Mouse (Mus musculus): ENCODE results near the gene Pkdcc.

Gene Pkdcc

DNA sequence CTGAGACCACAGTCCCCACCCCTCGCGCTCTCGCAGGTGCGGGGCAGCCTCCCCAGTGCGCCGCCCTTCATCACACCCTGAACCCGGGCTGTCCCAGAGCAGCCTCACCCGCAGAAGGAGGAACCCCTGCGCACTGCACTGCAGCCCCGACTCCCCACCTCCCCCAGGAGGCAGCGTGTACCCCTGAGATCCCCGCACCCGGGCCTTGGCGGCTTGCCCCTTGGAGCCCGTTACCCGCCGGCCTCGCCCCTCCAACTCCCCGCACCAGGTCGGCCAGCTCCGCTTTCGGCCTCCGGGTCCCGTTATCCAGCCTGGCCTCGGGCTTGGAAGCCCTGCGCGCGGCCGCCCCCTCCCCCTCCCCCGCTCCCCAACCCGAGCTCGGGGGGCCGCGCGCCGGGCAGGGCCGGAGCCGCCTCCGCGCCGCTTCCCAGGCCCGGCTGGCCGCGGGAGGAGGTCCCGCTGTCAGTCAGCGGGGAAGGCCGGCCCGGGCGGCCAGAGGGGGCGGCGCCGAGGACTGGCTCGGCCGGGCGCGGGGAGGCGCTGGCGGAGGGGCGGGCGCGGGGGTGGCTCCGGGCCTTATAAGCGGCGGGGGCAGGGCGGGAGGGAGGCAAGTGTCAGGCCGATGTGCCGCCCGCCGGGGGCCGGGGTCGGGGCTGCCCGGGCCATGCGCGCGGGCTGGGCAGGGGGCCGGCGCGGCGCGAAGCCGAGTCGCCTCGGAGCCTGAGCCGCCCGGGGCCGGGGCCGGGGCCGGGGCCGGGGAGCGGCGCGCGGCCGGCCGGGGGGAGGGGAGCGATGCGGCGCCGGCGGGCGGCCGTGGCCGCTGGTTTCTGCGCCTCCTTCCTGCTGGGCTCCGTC is at the start of gene Pkdcc:
Gene Pkdcc, plus strand, starts transcription at position 619 of the 855 bp plus-strand sequence.
- no peak for DNase-seq (ENCODE audit: low spot score)

DNA sequence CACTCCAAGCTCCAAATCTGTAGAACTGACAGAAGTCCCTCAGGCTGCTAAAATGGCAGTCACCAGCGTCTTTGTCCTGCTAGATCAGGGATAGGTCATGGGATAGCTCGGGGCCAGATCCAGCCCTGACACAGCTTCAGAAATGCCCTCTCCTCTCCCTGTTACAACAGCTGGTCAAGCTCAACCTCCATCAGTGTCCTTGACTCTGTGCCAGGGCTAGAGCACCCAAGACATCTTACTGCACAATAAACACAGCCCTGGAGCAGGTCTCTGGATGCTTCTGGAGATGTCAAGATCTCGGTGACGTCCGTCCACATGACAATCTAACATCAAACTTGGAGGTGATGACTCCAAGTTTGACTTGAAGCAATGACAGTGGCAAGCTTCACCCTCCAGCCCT is 48.9 kb upstream of the Pkdcc start:
- no peak for DNase-seq (ENCODE audit: low spot score)

- DNase-seq (ENCODE audit: low spot score) = no peak
Measured at GRCm38 (mm10) chr17:83176146-83176545, 38.9 kb upstream of the Pkdcc start.

GRCm38 (mm10) chr17:83178483-83179150 is 36.5 kb upstream of the Pkdcc start:
- no peak for DNase-seq (ENCODE audit: low spot score)

- no peak for DNase-seq (ENCODE audit: low spot score)
Measured at GRCm38 (mm10) chr17:83179151-83179531, 36.0 kb upstream of the Pkdcc start.

- no peak for DNase-seq (ENCODE audit: low spot score)
Measured at GRCm38 (mm10) chr17:83179569-83179968, 35.5 kb upstream of the Pkdcc start.

GRCm38 (mm10) chr17:83181086-83181485 is 34.0 kb upstream of the Pkdcc start:
- no peak for DNase-seq (ENCODE audit: low spot score)

DNA sequence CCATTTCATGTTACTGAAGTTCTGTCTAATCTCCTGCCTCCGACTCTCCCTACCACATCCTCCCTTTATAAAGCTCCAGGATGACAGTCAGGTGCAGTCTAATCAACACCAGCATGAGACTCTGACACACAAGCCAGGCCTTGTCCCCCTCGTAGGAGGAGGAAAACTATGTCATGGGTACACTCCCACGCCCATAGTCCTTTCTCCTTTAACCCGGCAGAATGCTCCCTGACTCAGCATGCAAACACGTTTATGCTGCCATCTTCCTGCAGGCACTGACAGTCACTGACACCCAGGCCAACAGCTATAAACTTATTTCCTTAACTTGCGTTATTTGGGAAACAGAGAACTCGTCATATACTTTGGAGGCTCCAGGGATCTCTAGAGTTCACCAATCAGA is 33.5 kb upstream of the Pkdcc start:
- DNase-seq (ENCODE audit: low spot score) = no peak

DNA sequence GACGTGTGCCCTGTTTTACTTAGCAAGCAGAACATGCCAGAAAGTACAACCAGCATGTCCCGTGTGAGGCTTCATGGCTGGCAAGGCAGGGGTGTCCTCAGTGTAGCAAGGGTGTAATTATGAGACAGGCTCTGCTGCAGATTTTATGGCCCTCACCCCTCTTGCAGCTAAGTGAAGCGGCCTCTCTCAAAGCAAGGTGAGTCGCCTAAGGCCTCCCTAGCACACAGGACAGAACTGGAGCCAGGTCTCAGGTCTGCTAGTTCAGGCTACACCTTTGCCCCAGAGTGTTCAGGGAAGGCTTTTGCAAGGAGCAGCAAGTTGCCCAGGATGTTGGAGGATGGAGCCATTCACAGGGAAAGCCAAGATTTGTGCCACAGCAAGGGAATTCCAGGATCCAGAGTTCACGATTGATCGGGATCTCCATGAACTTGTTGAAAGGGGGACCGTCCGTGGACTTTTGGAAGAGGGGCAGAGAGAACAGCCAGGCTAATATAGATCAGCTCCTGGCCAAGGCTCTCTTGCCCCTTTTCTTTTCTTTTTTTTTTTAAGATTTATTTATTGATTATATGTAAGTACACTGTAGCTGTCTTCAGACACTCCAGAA is 32.9 kb upstream of the Pkdcc start:
- no peak for DNase-seq (ENCODE audit: low spot score)

GRCm38 (mm10) chr17:83182780-83183179 is 32.3 kb upstream of the Pkdcc start:
- DNase-seq (ENCODE audit: low spot score) = no peak

GRCm38 (mm10) chr17:83187751-83188565 is 27.1 kb upstream of the Pkdcc start:
- no peak for DNase-seq (ENCODE audit: low spot score)

GRCm38 (mm10) chr17:83190810-83191209 is 24.3 kb upstream of the Pkdcc start:
- DNase-seq (ENCODE audit: low spot score) = no peak

GRCm38 (mm10) chr17:83194491-83194890 is 20.6 kb upstream of the Pkdcc start:
- DNase-seq (ENCODE audit: low spot score) = no peak

GRCm38 (mm10) chr17:83197361-83197923 is 17.6 kb upstream of the Pkdcc start:
- DNase-seq (ENCODE audit: low spot score) = no peak

- no peak for DNase-seq (ENCODE audit: low spot score)
Measured at GRCm38 (mm10) chr17:83200469-83200868, 14.6 kb upstream of the Pkdcc start.

DNA sequence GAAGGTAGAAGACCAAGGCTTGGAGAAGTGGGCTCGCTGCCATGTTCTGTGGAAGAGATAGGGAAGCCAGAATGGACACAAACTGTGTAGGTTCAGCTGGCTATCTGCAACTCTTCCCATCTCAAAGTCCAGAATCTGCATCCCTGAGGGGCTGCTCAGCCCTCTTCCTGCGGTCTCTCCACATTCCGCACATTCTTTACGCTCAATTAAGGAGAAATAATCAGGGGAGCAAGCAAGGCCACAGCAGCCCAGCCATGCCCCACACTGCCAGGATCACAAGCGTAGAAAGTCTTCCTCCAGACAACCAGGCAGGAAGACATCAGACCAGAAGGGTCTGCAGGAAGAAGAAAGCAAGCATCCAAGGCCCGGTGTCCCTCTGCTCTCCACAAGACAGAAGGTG is 13.8 kb upstream of the Pkdcc start:
- DNase-seq (ENCODE audit: low spot score) = no peak

DNA sequence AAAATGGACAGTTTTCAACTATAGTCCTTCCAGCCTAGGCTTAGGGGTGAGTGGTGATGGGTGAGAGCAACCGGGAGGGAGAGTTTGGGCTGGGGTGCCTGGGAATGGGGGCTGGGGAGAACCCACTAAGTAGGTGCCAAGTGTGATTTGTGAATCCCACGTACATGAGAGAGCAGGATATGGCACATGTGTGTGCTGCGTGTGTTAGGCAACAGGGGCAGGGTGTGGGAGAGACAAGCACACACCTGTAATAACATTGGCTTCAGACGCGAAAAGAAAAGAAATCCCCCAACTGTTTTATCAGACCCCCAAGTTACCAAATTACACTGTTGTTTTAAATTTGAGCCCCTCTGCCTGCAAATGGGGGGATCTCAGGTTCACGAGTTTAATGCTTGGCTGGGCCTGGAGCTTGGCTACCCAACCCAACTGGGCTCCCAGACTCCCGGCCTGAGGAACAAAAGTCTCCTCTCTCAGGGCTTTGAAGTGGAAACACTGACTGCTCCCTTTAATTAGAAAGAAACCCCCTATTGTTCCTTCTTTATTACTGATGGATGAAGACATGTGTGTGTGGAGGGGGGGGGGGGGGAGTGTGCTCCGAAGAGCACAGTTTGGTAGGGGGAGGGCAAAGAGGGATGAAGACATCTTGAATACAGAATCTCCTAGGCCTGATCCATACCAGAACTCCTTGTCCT is 11.3 kb upstream of the Pkdcc start:
- DNase-seq (ENCODE audit: low spot score) = no peak

DNA sequence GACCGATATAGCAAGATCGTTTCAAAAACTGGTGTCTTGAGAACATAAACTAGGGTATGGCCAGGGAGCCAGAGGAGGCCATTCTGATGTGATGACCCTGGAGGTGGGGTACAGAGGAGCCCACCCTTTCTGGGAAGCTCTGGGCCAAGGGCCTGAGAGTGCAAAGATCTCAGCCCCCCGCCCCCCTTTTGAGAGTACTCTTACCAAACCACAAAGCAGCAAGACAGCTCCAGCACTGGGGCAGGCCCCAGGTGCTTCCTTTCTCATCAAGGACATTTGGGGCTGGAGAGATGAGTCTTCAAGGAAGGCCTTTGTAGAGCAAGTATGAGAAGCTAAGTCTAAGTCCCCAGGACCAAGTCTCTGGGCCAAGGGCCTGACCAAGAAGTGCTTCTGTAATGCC is 7.8 kb upstream of the Pkdcc start:
- DNase-seq (ENCODE audit: low spot score) = no peak

GRCm38 (mm10) chr17:83208455-83208854 is 6.6 kb upstream of the Pkdcc start:
- DNase-seq (ENCODE audit: low spot score) = no peak

DNA sequence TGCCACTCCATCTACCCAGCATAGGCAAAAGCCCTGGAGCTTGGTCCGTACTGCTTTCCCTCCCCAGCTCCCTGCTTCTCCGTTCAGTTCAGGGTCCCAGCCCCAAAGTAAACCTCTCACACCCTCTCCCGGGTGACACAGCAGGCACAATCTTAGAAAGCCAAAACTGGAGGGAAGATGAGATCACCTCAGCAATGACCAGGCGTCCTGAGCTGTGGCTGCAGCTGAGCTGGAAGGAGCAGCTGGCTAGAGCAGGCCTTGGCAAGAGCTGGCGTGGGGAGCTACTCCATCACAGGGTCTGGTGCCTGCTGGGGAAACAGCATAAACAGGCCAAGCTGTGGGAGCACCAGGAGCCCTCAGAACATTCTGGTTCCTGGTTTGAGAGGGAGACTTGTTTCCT is 4.6 kb upstream of the Pkdcc start:
- no peak for DNase-seq (ENCODE audit: low spot score)

DNA sequence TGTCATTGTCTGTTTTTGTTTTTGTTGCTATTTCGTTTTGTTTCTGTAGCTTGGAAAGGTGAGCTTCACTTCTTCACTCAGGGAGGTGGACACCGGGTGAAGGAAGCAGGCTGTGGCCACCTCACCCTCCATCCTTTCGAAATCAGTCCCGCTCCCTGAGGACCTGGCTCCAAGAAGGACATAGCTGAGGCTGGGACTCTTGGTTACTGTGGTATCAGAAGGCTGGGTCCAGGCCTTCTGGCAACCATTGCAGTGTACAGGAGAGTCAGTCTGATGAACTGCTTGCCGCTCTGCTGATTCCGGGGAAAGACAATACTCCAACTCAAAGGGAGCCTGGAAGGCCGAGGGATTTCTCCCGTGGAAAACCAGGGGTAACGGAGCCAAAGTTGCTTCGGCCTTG is 3.9 kb upstream of the Pkdcc start:
- DNase-seq (ENCODE audit: low spot score) = no peak
